ENCODE assay signal across 23 mouse cellular contexts in genomic region chr4:98224366-98224765, GRCm38 (mm10).
DNase-seq lines count a peak whose midpoint lies in the region; ATAC-seq and TF ChIP-seq lines count a peak whose summit lies in the region.
"Had no signal": no experiment of that assay in that cellular context is flagged by ENCODE, and none has a peak within 500 bp of the region (broad histone marks: within the 10 kb centered on the region; RNA-seq: fewer than 3 reads in every experiment).

No protein-coding gene starts in this region.

- H3K4me3 ChIP-seq in forebrain, embryonic 10.5 days, result no peak overlapping the region
- no peak overlapping the region for H3K4me3 ChIP-seq in forebrain, embryonic 15.5 days
- no peak overlapping the region for H3K4me3 ChIP-seq in lung, postnatal 0 days (ENCODE audit: low read depth, low read length)
- H3K4me3 ChIP-seq in limb, embryonic 12.5 days (replicated peaks), result no peak overlapping the region
- H3K4me3 ChIP-seq: forebrain, embryonic 12.5 days; gastrocnemius, adult 2 months; heart, embryonic 10.5 days; hindbrain, embryonic 12.5 days had no signal

- H3K27ac ChIP-seq in forebrain, embryonic 10.5 days, result peak overlapping the region; percentile 58; the same call in 1 of the 2 replicates
- H3K27ac ChIP-seq in forebrain, embryonic 15.5 days (replicated peaks), result no peak overlapping the region
- 0 out of 2 replicates have a peak overlapping the region, but pooled peaks have one; percentile 38 for H3K27ac ChIP-seq in lung, postnatal 0 days (ENCODE audit: low read length)
- H3K27ac ChIP-seq in limb, embryonic 12.5 days, result peak overlapping the region; percentile 81
- H3K27ac ChIP-seq: forebrain, embryonic 12.5 days; gastrocnemius, adult 2 months; heart, embryonic 10.5 days had no signal

- no peak for DNase-seq in forebrain, embryonic 10.5 days (ENCODE audit: extremely low spot score, low spot score)
- DNase-seq in lung, postnatal 0 days (ENCODE audit: low spot score), result peak; percentile 66
- no peak for DNase-seq in lung, postnatal 25 days (ENCODE audit: low spot score)
- DNase-seq in adrenal gland, adult (ENCODE audit: inconsistent age in 2 of 2, low spot score in 1 of 2), result no peak
- DNase-seq in layer of hippocampus, postnatal 25 days (ENCODE audit: extremely low spot score in 1 of 2, low spot score in 1 of 2), result no peak
- no peak for DNase-seq in spleen, adult 18-20 months
- DNase-seq: adrenal gland, postnatal 14 days; B cell, adult 2 months; cerebellum, adult 18-20 months; cerebellum, adult 9-11 months; cerebellum, postnatal 36 days; forebrain, postnatal 0 days; gastrocnemius, adult 2 months; gastrocnemius, postnatal 25 days; heart, postnatal 10 days; heart, postnatal 4 days had no signal

- H3K9ac ChIP-seq in forebrain, embryonic 15.5 days (replicated peaks), result no peak overlapping the region
- H3K9ac ChIP-seq in lung, postnatal 0 days (replicated peaks; ENCODE audit: low read depth), result no peak overlapping the region
- no peak overlapping the region for H3K9ac ChIP-seq in limb, embryonic 12.5 days (replicated peaks)
- H3K9ac ChIP-seq: forebrain, embryonic 12.5 days; forebrain, postnatal 0 days; hindbrain, embryonic 12.5 days had no signal

- TF ChIP-seq EP300 in lung, postnatal 0 days (IDR thresholded peaks at IDR 0.05), result no peak

- 76% methylated on average over 7 of the region's 7 CpGs for WGBS in forebrain, embryonic 10.5 days
- 60% methylated on average over 7 of the region's 7 CpGs for WGBS in forebrain, embryonic 15.5 days
- WGBS in lung, postnatal 0 days, result 49% methylated on average over 7 of the region's 7 CpGs
- 20% methylated on average over 7 of the region's 7 CpGs for WGBS in limb, embryonic 12.5 days

- no peak for ATAC-seq in forebrain, embryonic 15.5 days (replicated peaks)
- no peak for ATAC-seq in lung, postnatal 0 days
- no peak for ATAC-seq in limb, embryonic 12.5 days (ENCODE audit: insufficient number of reproducible peaks, insufficient read depth, low FRiP score, low TSS enrichment, low read depth)
- ATAC-seq: CD4-positive, CD25-positive, alpha-beta regulatory T cell, adult 4 months; forebrain, postnatal 0 days had no signal

- TF ChIP-seq CTCF in lung, postnatal 0 days (IDR thresholded peaks at IDR 0.05), result no peak

- H3K27me3 ChIP-seq in forebrain, embryonic 10.5 days (ENCODE audit: poor library complexity, severe bottlenecking), result no peaks in the 10 kb centered on the region
- H3K27me3 ChIP-seq in forebrain, embryonic 15.5 days, result no peaks in the 10 kb centered on the region
- no peaks in the 10 kb centered on the region for H3K27me3 ChIP-seq in lung, postnatal 0 days (replicated peaks; ENCODE audit: insufficient read depth, low read length)
- no peaks in the 10 kb centered on the region for H3K27me3 ChIP-seq in limb, embryonic 12.5 days
- H3K27me3 ChIP-seq: forebrain, embryonic 12.5 days; hindbrain, embryonic 12.5 days had no signal

- no peaks in the 10 kb centered on the region for H3K9me3 ChIP-seq in forebrain, embryonic 10.5 days
- no peaks in the 10 kb centered on the region for H3K9me3 ChIP-seq in forebrain, embryonic 15.5 days
- H3K9me3 ChIP-seq in lung, postnatal 0 days (ENCODE audit: low read length), result no peaks in the 10 kb centered on the region
- peaks cover 4% of the 10 kb centered on the region; the same call in 1 of the 2 replicates for H3K9me3 ChIP-seq in limb, embryonic 12.5 days
- H3K9me3 ChIP-seq: forebrain, embryonic 12.5 days; heart, embryonic 10.5 days; hindbrain, embryonic 12.5 days had no signal

- peaks cover 12% of the 10 kb centered on the region for H3K4me1 ChIP-seq in forebrain, embryonic 10.5 days
- 0 out of 2 replicates have a peak, but pooled peaks cover 2% of the 10 kb centered on the region for H3K4me1 ChIP-seq in forebrain, embryonic 15.5 days
- no peaks in the 10 kb centered on the region; the same call in 1 of the 2 replicates for H3K4me1 ChIP-seq in lung, postnatal 0 days (ENCODE audit: insufficient read depth, low read depth, low read length)
- peaks cover 26% of the 10 kb centered on the region for H3K4me1 ChIP-seq in limb, embryonic 12.5 days (replicated peaks)
- H3K4me1 ChIP-seq: heart, embryonic 10.5 days had no signal

- H3K36me3 ChIP-seq in forebrain, embryonic 10.5 days (replicated peaks), result no peaks in the 10 kb centered on the region
- H3K36me3 ChIP-seq in forebrain, embryonic 15.5 days, result no peaks in the 10 kb centered on the region
- H3K36me3 ChIP-seq in lung, postnatal 0 days (ENCODE audit: insufficient read depth, low read length), result no peaks in the 10 kb centered on the region
- H3K36me3 ChIP-seq in limb, embryonic 12.5 days, result no peaks in the 10 kb centered on the region
- H3K36me3 ChIP-seq: forebrain, embryonic 12.5 days; G1E; heart, embryonic 10.5 days; hindbrain, embryonic 12.5 days had no signal

- no peak overlapping the region for H3K4me2 ChIP-seq in forebrain, embryonic 15.5 days (replicated peaks)
- H3K4me2 ChIP-seq in lung, postnatal 0 days (replicated peaks; ENCODE audit: low read depth, low read length), result no peak overlapping the region
- H3K4me2 ChIP-seq in limb, embryonic 12.5 days, result no peak overlapping the region
- H3K4me2 ChIP-seq: forebrain, embryonic 12.5 days; hindbrain, embryonic 12.5 days had no signal
